Mouse (Mus musculus): ENCODE results near the gene Rec8.

Gene Rec8

DNA sequence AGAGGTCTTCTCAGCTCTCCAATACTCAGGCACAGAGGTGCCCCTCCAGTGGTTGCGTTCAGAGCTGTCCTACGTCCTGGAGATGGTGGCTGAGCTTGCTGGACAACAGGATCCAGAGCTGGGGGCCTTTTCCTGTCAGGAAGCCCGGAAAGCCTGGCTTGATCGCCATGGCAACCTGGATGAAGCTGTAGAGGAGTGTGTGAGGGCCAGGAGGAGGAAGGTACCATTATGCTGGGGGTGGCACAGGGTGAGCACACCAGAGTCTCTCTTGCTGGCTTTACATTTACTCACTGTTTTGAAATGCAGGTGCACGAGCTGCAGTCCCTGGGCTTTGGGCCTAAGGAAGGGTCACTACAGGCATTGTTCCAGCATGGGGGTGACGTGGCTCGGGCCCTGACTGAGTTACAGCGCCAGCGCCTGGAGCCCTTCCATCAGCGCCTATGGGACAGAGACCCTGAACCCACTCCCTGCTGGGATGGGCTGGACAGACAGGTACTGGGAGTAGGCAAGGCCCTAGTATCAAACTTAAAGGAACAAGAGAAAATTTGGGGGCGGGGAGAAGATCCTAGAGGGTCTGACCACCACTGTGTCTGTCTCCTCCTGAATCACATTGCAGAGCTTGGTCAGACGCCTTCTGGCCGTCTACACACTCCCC lies 21.7 kb upstream of the Rec8 start:
- no peak for DNase-seq

DNA sequence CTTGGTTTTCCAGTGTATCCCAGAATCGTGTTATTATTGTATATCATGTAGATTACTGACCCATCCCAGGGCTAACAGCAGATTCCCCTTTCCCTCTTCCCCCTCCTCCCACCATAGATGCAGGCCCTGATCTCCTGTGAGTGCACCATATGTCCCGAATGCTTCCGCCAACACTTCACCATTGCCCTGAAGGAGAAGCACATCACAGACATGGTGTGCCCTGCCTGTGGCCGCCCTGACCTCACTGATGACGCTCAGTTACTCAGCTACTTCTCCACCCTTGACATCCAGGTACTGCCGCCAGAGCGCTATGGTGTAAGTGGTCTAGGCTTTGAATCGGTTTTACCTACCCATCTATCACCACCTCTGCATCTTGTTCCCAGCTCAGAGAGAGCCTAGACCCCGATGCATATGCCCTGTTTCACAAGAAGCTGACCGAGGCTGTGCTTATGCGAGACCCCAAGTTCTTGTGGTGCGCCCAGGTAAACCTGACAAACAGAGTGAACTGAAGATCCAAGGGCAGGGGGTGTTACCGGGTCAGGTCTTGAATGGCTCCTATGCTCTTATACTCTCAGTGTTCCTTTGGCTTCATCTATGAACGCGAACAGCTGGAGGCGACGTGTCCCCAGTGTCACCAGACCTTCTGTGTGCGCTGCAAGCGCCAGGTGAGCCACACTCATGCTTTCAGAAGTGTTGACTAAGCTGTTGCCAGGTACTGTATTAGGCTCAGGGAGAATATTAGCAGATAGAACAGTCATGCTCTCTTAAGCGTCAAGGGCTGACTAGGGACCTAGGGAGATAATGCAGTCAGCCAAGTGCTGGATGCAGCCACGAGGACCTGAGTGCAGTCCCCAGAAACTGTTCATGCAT lies 19.1 kb upstream of the Rec8 start:
- no peak for DNase-seq

DNA sequence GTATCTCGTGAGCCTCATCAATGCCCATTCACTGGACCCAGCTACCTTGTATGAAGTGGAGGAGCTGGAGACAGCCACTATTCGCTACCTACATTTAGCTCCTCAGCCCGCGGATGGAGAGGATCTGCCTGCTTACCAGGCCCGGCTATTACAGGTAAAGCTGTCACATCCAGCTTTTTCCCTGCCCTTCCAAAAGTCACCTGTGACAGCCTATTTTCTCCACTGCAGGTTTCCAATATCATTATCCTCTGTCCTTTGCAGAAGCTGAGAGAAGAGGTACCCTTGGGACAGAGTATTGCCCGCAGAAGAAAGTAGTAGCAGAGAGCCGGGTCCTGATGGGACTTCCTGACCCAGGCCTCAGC lies 14.6 kb upstream of the Rec8 start, which contains the start of gene Irf9:
TSS of gene Irf9 (plus strand) at position 301 of the 362 bp plus-strand sequence.
- DNase-seq, result no peak

DNA sequence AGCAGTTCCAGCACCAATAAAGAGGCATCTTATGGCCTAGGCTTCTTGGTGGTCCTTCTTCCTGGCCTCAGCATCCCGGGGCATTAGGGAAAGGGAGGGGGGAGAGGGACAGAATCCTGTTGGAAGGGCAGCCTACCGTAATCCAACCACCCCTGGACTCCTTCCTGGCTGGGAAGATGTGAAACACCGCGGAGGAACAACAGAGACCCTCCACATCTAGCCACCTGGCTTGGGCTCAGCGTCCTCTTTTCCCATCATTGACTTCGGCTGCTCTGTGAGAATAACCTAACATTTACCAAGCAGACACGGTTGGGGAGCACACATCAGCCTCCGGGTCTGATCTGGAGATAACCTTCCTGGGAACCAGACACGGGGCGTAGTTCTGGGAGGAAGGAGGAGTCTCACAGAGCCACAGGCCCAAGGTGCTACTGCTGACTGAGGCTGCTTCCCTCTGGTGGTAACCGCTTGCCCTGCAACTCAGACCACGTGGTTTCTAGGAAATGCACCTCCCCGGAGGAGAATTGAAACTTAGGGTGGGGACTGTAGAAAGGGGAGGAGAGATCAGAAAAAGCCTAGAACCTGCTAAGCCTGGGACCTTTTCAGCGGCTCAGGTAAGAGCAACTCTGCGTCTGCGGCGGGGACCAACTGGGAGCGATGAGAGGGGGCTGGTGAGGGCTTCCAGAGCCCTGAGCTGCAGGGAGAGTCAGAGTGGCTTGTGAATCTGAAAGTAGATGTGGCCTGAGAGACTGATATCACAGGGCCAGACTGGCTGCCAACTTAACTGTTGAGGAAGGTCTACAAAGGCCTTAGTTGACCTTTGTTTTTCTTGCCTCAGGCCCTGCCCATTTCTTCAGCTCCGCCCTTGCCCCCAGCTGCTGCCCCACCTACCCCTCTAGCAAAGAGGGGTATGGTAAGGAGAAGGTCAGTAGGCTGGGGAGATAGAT lies 13.9 kb upstream of the Rec8 start:
- peak; percentile 94 for DNase-seq

DNA sequence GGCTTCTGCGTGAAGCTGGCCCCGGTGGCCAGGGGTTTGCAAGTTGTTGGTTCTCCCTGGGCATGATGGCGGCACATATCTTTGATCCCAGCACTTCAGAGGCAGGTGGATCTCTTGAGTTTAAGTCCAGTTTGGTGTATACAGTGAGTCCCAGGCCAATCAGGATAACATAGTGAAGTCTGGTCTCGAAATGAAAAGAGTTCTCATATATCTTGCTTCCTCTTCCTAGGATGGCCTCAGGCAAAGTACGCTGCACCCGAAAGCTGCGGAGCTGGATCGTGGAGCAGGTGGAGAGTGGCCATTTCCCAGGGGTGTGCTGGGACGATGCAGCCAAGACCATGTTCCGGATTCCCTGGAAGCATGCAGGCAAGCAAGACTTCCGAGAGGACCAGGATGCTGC lies 13.0 kb upstream of the Rec8 start:
- no peak for DNase-seq

DNA sequence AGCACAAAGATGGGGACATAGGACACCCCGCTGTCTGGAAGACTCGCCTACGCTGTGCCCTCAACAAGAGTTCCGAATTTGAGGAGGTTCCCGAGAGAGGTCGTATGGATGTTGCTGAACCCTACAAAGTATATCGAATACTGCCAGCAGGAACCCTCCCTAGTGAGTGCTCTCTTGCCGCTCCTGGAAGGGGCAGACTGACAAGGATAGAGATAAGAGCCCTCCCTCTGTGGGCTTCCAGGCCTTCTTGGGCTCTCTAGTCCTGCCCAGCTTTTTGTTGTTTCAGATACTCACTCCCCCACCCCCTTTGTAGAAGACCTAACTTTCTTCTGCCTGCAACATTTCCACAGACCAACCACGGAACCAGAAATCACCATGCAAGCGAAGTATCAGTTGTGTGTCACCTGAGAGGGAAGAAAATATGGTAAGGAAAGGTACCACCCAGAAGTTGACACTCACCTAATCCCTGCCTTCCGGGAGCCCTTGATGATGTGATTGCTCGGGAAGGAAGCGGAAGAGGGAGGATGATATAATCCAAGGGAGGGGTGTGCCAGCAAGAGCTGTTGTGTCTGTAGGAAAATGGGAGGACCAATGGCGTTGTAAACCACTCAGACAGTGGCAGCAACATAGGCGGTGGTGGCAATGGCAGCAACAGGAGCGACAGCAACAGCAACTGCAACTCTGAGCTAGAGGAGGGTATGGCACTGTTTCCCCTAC lies 11.9 kb upstream of the Rec8 start:
- DNase-seq, result no peak

DNA sequence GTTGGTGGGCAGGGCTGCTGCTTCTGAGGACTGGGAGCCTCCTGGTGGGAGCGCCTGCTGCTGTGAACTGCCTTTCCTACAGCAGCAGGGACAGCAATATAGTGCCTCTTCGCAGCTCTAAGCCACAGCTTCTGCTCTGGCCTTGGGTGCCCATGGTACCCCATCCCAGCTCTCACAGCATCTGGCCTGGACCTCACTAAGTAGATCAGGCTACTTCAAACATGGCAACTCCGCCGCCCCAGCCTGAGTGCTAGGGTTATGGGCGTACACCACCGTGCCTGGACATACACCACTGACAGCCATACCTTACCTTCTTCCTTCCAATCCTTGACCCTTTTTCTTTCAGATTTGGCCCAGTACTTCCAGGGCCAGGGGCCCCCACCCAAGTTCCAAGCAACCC lies 9.5 kb upstream of the Rec8 start:
- DNase-seq, result no peak

DNA sequence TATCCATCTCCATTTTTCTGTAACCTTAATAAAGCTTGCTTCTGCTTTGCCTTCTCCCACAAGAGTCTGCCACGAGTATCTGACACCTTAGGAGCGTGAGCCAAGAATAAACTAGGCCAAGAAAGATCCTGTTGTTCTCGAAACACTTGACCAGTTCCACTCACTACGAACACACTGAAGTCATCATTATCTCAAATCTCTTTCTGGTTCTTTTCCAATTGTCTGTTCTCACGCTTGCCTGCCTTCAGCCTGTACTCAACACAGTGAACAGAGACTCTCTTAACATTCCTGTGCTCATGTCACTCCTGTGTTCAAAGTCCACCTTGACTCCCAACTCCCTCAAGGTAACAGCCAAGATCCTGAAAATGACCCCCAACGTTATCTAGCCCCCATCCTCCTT lies 4.5 kb upstream of the Rec8 start:
- DNase-seq, result no peak

DNA sequence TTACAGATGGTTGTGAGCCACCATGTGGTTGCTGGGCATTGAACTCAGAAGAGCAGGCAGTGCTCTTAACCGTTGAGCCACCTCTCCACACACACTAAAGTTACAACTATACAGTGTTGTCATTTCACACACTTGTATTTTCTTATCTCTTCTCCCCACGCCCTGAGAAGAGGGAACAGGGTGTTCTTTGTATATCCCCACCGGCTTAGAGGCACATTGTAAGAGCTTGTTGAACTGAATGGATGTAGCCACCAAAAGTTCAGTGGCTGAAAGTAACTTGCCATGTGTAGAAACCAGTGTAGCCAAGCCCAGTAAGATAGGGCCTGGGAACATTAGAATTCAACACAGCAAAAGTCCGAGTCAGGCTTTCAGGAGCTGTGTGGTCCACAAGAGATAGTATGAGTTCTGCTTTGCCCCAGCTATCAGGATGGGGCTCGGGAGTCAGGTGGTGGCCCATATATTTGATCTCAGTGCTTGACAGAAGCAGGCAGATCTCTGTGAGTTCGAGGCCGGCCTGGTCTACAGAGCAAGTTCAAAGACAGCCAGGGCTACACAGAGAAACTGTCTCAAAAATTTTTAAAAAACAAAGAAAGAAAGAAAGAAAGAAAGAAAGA lies 3.2 kb upstream of the Rec8 start:
- no peak for DNase-seq

DNA sequence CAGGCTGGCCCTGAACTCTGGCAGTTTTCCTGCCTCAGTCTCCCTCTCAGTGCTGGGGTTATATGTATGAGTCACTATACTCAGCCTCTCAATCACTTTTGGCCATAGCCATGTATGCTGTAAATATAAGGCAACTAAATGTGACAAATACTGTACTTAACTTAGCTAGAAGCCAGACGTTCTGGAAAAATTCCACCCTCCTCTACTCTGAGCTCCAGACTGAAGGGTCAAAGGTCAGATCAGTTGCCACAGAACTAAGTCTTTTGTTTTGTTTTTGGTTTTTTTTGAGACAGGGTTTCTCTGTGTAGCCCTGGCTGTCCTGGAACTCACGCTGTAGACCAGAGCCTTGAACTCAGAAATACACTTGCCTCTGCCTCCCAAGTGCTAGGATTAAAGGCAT lies 2.0 kb upstream of the Rec8 start:
- no peak for DNase-seq

DNA sequence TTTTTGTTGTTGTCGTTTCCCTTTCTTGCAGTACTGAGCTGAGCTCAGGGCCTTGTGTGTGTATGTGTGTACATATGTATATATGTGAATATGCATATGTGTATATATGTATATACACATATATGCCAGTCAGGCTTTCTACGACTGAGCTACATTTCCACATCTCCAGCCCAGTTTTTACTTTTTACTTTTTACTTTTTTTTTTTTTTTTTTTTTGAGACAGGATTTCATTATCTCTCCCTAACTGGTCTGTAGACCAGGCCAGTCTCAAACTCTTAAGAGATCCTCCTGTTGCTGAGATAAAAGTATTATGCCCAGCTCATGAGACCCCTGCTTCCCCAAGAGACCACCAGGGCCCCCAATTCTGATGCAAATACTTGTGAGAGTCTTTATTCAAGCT lies 993 bp upstream of the Rec8 start:
- DNase-seq, result no peak

DNA sequence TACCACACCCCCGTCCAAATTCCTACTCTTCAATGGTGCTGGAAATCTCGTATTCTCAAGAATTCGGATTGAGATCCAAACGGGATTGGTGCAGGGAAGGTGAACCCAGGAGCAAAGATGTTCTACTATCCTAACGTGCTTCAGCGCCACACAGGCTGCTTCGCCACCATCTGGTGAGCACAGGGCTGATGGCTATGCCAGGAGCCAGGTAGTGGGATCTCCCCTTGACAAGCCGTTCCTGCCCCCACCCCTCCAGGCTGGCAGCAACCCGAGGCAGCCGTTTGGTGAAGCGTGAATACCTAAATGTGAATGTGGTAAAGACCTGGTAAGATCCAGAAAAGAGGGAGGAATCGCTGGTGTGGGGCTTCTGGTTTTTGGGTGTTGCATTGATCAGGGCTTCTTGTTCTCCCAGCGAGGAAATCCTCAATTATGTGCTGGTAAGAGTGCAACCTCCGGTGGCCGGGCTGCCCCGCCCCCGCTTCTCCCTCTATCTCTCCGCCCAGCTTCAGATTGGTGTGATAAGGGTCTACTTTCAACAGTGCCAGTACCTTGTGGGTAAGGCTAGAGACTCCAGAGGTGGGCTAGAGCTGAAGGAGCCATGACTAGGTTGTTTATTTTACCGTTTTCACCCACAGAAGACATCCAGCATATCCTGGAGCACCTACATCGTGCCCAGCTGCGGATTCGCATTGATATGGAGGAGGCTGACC lies 804 bp downstream of the Rec8 start:
- DNase-seq, result no peak

DNA sequence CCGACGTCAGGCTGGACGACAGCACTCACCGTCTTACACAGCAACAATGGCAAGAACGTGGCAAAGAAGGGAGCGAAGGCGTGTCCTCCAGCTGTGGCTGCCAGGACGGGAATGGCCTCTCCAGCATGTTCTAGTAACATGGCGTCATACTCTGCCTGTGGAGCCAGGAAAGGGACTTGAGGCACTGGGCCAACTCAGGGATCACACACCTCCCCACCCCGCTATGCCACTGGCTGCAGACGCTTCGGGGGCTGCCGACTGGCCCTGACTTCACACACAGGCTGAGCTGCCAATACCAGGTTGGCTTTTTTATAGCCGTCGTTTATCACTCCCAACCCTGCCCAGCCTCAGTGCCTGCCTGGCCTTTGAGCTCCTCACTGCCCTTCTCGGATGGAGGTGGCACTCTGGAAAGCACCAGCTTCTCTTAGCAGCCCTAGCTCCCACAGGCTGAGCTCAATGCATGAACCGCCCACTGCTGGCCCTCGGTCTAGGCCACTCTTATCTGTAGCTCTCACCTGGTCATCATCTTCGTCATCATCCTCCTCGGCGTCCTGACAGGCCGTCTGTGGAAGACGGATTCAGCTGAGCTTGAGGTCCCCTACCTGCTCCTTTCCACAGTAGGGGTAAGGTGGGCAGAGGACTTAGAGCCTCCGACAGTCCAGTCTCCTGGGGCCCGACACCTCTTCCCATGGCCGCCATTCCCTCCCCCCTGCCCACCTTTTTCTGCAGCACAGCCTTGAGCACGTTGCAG lies 10.4 kb downstream of the Rec8 start:
- DNase-seq, result no peak

DNA sequence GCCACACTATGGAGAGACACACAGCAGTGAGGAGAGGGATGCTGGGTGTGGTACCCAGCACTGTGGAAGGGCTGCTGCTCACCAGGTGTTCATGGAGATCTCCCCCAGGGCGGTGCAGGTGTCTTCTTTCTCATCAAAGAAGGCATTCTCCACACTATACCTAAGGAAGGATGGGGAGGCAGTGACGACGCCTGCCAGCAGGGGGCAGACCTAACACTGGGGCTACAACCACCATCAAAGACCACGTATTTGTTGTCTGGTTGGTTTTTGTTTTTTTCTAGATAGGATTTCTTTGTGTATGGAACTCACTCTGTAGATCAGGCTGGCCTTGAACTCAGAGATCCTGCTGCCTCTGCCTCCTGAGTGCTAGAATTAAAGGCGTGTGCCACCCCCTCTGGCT lies 11.5 kb downstream of the Rec8 start:
- peak; percentile 73 for DNase-seq

DNA sequence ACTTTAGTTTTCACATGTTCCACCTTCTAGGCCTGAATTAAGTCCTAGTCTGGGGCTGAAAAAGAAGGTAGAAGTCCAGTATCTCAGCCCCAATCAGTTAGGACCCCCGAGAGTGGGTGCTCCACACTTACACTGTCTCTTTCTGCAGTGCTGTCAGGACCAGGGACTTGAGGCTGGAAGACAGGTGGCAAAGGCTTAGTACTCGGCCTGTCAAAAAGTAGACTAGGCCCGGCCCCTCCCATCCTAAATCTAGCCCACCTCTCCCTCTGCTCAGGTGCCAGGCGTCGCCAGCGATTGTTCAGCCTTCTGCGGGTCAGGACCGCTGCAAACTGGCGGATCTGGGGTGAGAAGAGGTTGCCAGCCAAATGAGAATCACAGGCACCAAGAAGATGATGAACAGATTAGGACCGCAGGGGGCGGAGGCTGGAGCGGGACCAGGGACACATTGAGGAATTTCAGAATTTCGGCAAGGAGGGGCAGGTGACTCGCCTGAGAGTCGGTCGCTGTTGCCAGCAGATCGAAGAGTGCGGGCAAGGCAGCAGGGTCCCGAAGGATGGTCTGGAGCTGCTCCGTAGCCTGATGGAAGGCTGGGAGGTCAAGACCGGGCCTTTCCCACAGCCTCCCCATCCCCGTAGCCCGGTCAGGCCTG lies 17.2 kb downstream of the Rec8 start:
- peak; percentile 24 for DNase-seq

DNA sequence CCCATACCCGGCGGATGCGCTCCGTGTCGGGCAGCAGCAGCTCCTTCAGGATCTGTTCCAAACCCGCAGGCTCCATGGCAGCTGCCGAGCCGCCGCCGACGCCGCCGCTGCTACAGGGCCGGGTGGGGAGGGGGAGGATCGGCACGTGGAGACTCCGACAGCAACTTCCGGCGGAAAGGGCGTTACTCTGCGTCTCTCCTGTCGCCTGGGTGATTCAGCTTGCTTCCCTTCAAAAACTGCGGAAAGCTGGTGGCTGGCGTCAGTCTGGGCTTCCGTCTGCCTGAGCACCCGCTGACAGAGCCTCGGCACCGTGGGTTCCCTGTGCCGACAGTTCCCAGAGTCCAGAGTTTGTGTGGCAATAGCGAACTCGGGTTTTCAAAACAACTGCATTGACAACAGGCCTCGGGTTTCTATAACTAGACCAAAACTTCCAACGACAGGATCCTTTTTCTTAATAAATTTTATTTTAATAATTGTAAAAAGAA lies 17.7 kb downstream of the Rec8 start, which contains the start of gene Ipo4:
TSS of gene Ipo4 (minus strand) at position 435 of the 485 bp plus-strand sequence.
- DNase-seq, result peak; percentile 90

DNA sequence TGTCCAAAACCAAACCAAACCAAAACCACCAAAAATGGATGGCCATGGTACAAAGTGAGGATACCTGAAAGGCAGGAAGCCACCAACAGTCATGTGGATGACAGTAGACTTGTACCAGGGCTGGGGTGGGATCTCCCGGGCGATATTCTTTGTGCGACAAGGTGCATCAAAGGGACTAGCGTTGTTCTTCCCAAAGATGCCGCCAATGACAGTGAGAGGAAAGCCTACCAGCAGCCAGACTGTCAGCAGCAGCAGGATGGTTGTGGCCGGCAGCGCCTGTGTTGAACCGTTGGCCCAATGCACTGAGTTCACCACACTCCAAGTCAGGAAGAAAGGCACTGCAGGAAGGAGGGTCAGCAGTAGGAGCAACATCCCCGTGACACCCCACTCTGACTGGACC lies 20.0 kb downstream of the Rec8 start, which contains the start of gene Gm49378:
TSS of gene Gm49378 (minus strand) at position 101 of the 400 bp plus-strand sequence.
- DNase-seq, result no peak

DNA sequence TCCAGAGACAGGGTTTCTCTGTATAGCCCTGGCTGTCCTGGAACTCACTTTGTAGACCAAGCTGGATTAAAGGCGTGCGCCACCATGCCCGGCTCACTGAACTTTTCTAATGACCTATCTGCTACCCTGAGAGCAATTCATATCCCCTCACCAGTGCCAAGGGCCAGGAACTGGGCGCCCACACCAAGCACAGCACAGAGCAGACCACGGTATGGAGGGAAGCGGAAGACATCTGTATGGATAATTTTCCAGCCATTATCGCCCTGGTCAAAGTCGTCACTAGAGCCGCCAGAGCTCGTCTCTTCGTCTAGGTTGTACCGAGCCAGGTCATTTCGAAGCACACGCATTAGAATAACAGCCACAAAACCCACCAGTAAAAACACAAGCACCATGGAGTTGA lies 23.0 kb downstream of the Rec8 start:
- DNase-seq, result no peak

DNA sequence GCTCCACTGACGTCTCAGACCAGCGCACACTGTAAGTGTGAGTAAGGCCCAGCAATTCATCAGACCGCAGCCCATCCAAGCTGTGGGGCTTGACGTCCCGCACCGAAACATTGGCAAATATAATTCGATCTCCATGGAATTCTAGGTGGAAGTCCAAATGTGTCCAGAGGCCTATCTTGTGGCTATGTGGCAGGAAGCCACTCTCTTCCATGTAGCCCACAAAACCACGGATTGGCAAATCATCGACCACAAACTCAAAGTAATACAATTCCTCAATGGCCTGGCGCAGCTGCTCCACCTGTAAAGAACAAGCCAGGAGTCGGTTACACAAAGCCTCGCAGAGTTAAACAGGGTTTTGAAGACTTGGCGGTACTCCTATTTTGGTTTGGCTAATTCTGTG lies 23.5 kb downstream of the Rec8 start:
- no peak for DNase-seq

DNA sequence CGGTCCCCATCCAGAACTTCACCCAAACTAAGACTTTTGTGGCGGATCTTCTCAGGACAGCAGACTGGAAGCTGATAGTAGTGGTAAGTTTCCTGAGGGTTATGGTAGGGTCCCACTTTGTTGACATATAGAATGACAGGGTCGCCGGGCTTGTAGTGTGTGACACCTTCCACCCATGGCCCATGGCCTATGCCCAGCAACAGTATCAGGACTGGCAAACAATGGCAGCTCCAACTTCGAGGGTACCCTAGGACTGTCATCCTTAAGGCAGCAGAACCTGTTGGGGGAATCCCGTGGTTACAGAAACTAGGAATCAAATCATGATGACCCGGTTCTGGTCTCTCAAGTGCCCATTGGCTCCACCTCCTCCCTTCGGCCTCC lies 24.8 kb downstream of the Rec8 start:
- no peak for DNase-seq

All from lung, postnatal 14 days (tissue).